In the genomic region with DNA sequence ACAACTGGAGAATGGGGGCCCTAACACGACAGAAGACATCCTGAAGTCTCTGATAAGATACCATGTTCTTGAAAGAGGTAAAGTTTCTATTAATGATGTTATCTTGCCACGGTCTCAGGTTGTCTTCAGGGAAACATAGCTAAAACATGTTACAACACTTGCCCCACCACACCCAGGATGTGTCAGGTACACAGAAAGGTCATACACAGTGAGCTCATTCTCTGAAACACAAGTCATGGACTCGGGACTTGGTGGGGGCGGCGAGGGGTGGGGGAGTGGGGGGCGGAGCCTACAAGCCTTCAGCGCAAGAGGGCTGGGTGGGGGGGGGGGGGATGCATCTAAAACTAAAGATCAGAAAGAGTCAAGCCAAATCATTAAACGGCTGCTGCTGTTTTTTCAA, we compare ENCODE assay signal across 8 mouse cellular contexts. TPM values are rescaled to one million over a fixed set of nuclear protein-coding genes. Genes with fewer than 3 reads are reported as not detected.
A peak's percentile ranks its signal among the peaks of the same experiment; 100 is the strongest.
DNase-seq lines count a peak whose midpoint lies in the region; ATAC-seq and TF ChIP-seq lines count a peak whose summit lies in the region.

No protein-coding gene starts in this region.

- H3K27me3 ChIP-seq in embryonic facial prominence, embryonic 15.5 days, result no peaks in the 10 kb centered on the region
- H3K27me3 ChIP-seq in hindbrain, embryonic 15.5 days, result no peaks in the 10 kb centered on the region
- H3K27me3 ChIP-seq in lung, postnatal 0 days (replicated peaks; ENCODE audit: insufficient read depth, low read length), result no peaks in the 10 kb centered on the region
- no peaks in the 10 kb centered on the region for H3K27me3 ChIP-seq in stomach, embryonic 15.5 days (replicated peaks)

- no peaks in the 10 kb centered on the region for H3K36me3 ChIP-seq in embryonic facial prominence, embryonic 15.5 days
- no peaks in the 10 kb centered on the region for H3K36me3 ChIP-seq in hindbrain, embryonic 15.5 days
- no peaks in the 10 kb centered on the region for H3K36me3 ChIP-seq in lung, postnatal 0 days (ENCODE audit: insufficient read depth, low read length)
- H3K36me3 ChIP-seq in stomach, embryonic 15.5 days, result no peaks in the 10 kb centered on the region

- no peak for TF ChIP-seq EP300 in lung, postnatal 0 days (IDR thresholded peaks at IDR 0.05)

- 5% methylated on average over 8 of the region's 8 CpGs for WGBS in embryonic facial prominence, embryonic 15.5 days
- WGBS in hindbrain, embryonic 15.5 days, result 13% methylated on average over 8 of the region's 8 CpGs
- WGBS in lung, postnatal 0 days, result 7% methylated on average over 8 of the region's 8 CpGs
- WGBS in stomach, embryonic 15.5 days, result 2% methylated on average over 8 of the region's 8 CpGs

- H3K4me2 ChIP-seq in embryonic facial prominence, embryonic 15.5 days (replicated peaks), result peak overlapping the region; percentile 67
- H3K4me2 ChIP-seq in hindbrain, embryonic 15.5 days, result peak overlapping the region; percentile 62
- H3K4me2 ChIP-seq in lung, postnatal 0 days (replicated peaks; ENCODE audit: low read depth, low read length), result peak overlapping the region; percentile 65
- peak overlapping the region; percentile 70 for H3K4me2 ChIP-seq in stomach, embryonic 15.5 days

- no peaks in the 10 kb centered on the region for H3K9me3 ChIP-seq in embryonic facial prominence, embryonic 15.5 days (replicated peaks)
- no peaks in the 10 kb centered on the region for H3K9me3 ChIP-seq in hindbrain, embryonic 15.5 days
- H3K9me3 ChIP-seq in lung, postnatal 0 days (ENCODE audit: low read length), result no peaks in the 10 kb centered on the region
- H3K9me3 ChIP-seq in stomach, embryonic 15.5 days, result no peaks in the 10 kb centered on the region

- peak; percentile 53 for DNase-seq in 416B (ENCODE audit: low read depth)
- peak; percentile 16 to 20 for DNase-seq in CD8-positive naive resting alpha-beta T cell, adult 2 months (ENCODE audit: low read depth in 2 of 2, low spot score in 2 of 2)
- peak; percentile 74 for DNase-seq in lung, postnatal 0 days (ENCODE audit: low spot score)
- no peak for DNase-seq in gastrocnemius, postnatal 10 days
- no peak for DNase-seq in cerebellum, adult 11-12 months

- peak overlapping the region; percentile 88 for H3K27ac ChIP-seq in embryonic facial prominence, embryonic 15.5 days (replicated peaks)
- no peak overlapping the region for H3K27ac ChIP-seq in hindbrain, embryonic 15.5 days (replicated peaks)
- H3K27ac ChIP-seq in lung, postnatal 0 days (ENCODE audit: low read length), result peak overlapping the region; percentile 97
- peak overlapping the region; percentile 92 for H3K27ac ChIP-seq in stomach, embryonic 15.5 days

- no peaks in the 10 kb centered on the region for H3K4me1 ChIP-seq in embryonic facial prominence, embryonic 15.5 days
- peaks cover 7% of the 10 kb centered on the region; the same call in 1 of the 2 replicates for H3K4me1 ChIP-seq in hindbrain, embryonic 15.5 days (replicated peaks)
- H3K4me1 ChIP-seq in lung, postnatal 0 days (ENCODE audit: insufficient read depth, low read depth, low read length), result no peaks in the 10 kb centered on the region
- no peaks in the 10 kb centered on the region for H3K4me1 ChIP-seq in stomach, embryonic 15.5 days

- no peak for TF ChIP-seq CTCF in lung, postnatal 0 days (IDR thresholded peaks at IDR 0.05)

- H3K9ac ChIP-seq in embryonic facial prominence, embryonic 15.5 days, result peak overlapping the region; percentile 23; the same call in 1 of the 2 replicates
- H3K9ac ChIP-seq in hindbrain, embryonic 15.5 days, result no peak overlapping the region
- peak overlapping the region; percentile 64 for H3K9ac ChIP-seq in lung, postnatal 0 days (replicated peaks; ENCODE audit: low read depth)
- H3K9ac ChIP-seq in stomach, embryonic 15.5 days, result no peak overlapping the region; the same call in 1 of the 2 replicates

- H3K4me3 ChIP-seq in embryonic facial prominence, embryonic 15.5 days (replicated peaks), result peak overlapping the region; percentile 56
- peak overlapping the region; percentile 41; the same call in 1 of the 2 replicates for H3K4me3 ChIP-seq in hindbrain, embryonic 15.5 days
- H3K4me3 ChIP-seq in lung, postnatal 0 days (ENCODE audit: low read depth, low read length), result peak overlapping the region; percentile 44
- H3K4me3 ChIP-seq in stomach, embryonic 15.5 days (replicated peaks), result peak overlapping the region; percentile 56

- no peak for ATAC-seq in embryonic facial prominence, embryonic 15.5 days (ENCODE audit: insufficient number of reproducible peaks, low FRiP score, low TSS enrichment, low read depth)
- peak; percentile 55; the same call in 1 of the 2 replicates for ATAC-seq in hindbrain, embryonic 15.5 days (ENCODE audit: low FRiP score, low read depth)
- ATAC-seq in lung, postnatal 0 days, result peak; percentile 56
- ATAC-seq in stomach, embryonic 15.5 days (ENCODE audit: insufficient read depth, low FRiP score, low read depth), result 0 out of 2 replicates have a peak, but pooled peaks have one; percentile 42

RNA-seq across cellular contexts. Expression of a gene that starts 38.7 kb away (rescaled TPM):
- 51.6 and 52.7 TPM in 2 replicates for polyA plus RNA-seq in embryonic facial prominence, embryonic 15.5 days (2015; fragmentation: Nextera tagmentation; extraction: Ambion mirVana)
- 8.7 and 8.9 TPM in 2 replicates for polyA plus RNA-seq in hindbrain, embryonic 15.5 days (2015; fragmentation: Nextera tagmentation; extraction: Ambion mirVana)
- 47.6 and 47.9 TPM in 2 replicates for polyA plus RNA-seq in lung, postnatal 0 days (2015; fragmentation: Nextera tagmentation; extraction: Ambion mirVana)
- polyA plus RNA-seq in stomach, embryonic 15.5 days (2015; fragmentation: Nextera tagmentation; extraction: Ambion mirVana), result 39.0 and 45.4 TPM in 2 replicates
- total RNA-seq in gastrocnemius, postnatal 10 days (2021), result 10 to 100 TPM; 76.5 to 89.5 TPM

Comparison
In these comparisons a context has a peak if more than half of its experiments do, and no peak if none do; other contexts are left out.
1. DNase-seq: peak in 416B (single experiment), CD8-positive naive resting alpha-beta T cell, adult 2 months (2 of 2) and lung, postnatal 0 days (single experiment); none in gastrocnemius, postnatal 10 days (single experiment) and cerebellum, adult 11-12 months (single experiment).
2. H3K9ac ChIP-seq: peak in embryonic facial prominence, embryonic 15.5 days (single experiment) and lung, postnatal 0 days (single experiment); none in hindbrain, embryonic 15.5 days (single experiment) and stomach, embryonic 15.5 days (single experiment).
3. Peak in every context shown above with its lines, with median percentiles within 50 percentile points of each other: H3K4me2 ChIP-seq and H3K4me3 ChIP-seq.